Mouse (Mus musculus) cortical plate, adult 2 months (tissue): ENCODE data around the gene Las1l. TPM values are rescaled to one million over a fixed set of nuclear protein-coding genes. Genes with fewer than 3 reads are reported as not detected.

Source experiments
- H3K27ac ChIP-seq: fragments of 200-500 bp; 2 replicates; pipeline ENCODE4 v1.5.1; 2012; ENCODE audit warnings: low read length, control low read depth, inconsistent platforms; ENCODE audit not compliant: insufficient read depth
- H3K4me1 ChIP-seq: fragments of 200-500 bp; 2 replicates; pipeline ENCODE4 v1.6.1; 2011; ENCODE audit warnings: low read length; ENCODE audit not compliant: control insufficient read depth, insufficient read depth
- H3K4me3 ChIP-seq: fragments of 200-500 bp; 2 replicates; pipeline ENCODE4 v1.5.1; 2011; ENCODE audit warnings: mild to moderate bottlenecking, low read length, control low read depth; ENCODE audit not compliant: insufficient read depth
- CTCF ChIP-seq: fragments of 200-500 bp; IDR thresholded peaks from 2 replicates; pipeline ENCODE4 v1.5.1; 2011; ENCODE audit warnings: mild to moderate bottlenecking, control low read depth, low read length; ENCODE audit not compliant: insufficient read depth; ENCODE audit errors: extremely low read depth
- POLR2A ChIP-seq: fragments of 200-500 bp; IDR thresholded peaks from 2 replicates; pipeline ENCODE4 v1.6.1; 2011; ENCODE audit warnings: mild to moderate bottlenecking, low read length, control low read depth; ENCODE audit not compliant: insufficient read depth; ENCODE audit errors: extremely low read depth
- polyA plus RNA-seq: library from polyadenylated mRNA; depleted of rRNA; stranded (reverse); fragments of >200 nt; gene quantifications from 2 replicates; pipeline ENCODE4 v1.2.3, GENCODE M21; 2012; rRNA removed

The Las1l gene
- 55.4 and 63.3 TPM in 2 replicates for polyA plus RNA-seq

DNA sequence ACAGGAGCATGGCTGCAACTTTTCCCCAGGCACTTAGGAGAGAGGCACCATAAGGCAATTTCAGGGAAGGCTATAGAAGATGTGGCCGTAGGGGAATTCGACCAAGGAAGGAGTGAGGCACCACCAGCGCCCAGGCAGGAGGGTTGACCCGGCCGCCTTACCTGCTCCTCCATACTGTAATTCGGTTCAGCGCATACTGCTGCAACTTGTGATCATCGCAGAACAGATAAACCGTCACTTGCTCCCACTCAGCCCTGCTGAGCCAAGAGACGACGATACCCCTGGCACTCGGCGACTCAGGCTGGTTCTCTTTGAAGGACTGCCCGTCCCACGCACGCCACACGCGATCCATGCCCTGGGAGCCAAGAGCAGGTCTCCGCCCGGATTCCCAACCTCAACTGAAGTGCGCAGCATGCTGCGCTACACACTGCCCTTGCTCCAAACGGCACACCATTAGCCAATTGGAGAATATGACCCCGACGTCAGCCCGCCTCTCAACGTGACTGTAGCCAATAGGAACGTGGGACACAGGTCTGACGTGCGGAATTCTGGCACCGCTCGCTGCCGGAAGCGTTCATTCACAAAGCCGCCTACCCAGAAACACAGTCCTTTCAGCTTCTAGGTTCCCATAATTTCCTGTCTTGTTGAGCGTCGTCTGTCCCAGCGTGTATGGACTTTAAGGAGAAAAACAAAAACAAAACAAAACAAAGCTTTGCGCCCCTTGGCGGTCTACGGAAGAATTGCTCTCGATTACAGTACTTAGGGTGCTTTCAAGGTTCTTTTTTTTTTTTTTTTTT, at the start of gene Las1l:
TSS of gene Las1l (minus strand) at position 466 of the 797 bp plus-strand sequence.
- no peak within 1 kb of the TSS for H3K27ac ChIP-seq
- H3K4me3 ChIP-seq, result peak within 1 kb of the TSS; percentile 66
- no peaks in the 10 kb centered on the region; the same call in 1 of the 2 replicates for H3K4me1 ChIP-seq
- TF ChIP-seq CTCF (no peak), POLR2A (peak; percentile 98)

DNA sequence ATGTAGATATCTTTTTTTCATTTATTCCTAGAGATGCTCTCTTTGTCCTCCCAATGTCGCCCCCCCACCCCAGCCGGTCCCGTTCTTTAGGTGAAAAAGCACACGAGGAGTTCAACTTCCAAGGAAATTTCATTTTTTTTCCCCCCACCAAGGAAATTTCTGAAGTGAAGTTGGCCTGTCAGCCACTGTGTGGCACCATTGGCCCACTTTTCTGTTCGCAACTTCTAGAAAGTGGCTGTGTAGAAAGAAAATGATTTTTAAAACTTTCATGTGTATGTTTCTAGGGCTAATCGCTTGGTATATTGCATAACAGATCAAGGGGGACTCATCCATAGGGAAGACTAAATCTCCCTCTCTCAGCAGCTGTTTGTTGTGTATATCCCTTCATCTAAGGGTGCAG, 49.6 kb upstream of the Las1l start:
- Histone ChIP-seq H3K27ac (no peak overlapping the region), H3K4me1 (no peaks in the 10 kb centered on the region), H3K4me3 (no peak overlapping the region)
- TF ChIP-seq POLR2A (no peak), CTCF (peak; percentile 46)

DNA sequence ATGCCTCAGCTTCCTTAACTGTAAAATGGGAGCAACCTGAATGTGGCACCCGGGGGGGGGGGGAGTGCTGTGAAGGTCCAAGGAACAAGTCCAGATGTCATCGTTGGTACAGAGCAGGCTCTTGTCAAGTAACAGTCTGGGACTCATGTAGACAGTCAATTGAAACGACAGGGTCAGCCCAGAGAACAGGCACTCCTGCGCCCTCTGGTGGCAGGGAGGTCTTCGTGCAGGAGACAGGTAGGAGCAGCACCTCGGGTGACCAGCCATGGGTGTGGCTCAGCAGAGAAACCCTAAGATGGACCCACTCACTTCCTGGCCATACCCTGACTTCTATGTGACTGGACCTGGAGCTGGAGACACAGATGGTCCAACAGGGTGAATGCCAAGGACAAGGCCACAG, 42.8 kb upstream of the Las1l start:
- TF ChIP-seq POLR2A (no peak), CTCF (no peak)
- Histone ChIP-seq H3K4me3 (no peak overlapping the region), H3K27ac (no peak overlapping the region), H3K4me1 (no peaks in the 10 kb centered on the region)

DNA sequence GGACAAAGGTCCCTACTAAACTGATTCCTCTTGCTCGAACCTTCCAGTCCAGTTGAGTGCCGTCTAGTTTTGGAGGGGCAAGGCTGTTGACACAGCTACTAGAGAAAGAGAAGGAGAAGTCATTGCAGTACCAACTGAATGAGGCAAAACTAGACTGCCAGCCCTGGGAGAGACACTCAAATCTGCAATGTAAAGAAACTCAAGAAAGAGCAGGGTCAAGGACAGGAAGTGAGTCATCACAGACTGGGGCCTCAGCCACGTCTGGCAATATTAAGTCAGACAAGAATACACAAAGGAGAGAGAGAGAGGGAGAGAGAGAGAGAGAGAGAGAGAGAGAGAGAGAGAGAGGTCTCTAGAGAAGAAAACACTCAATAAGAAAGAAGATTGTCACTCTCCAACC, 36.4 kb upstream of the Las1l start:
- no peaks in the 10 kb centered on the region for H3K4me1 ChIP-seq
- no peak overlapping the region for H3K4me3 ChIP-seq
- H3K27ac ChIP-seq, result no peak overlapping the region
- TF ChIP-seq POLR2A (no peak), CTCF (no peak)

DNA sequence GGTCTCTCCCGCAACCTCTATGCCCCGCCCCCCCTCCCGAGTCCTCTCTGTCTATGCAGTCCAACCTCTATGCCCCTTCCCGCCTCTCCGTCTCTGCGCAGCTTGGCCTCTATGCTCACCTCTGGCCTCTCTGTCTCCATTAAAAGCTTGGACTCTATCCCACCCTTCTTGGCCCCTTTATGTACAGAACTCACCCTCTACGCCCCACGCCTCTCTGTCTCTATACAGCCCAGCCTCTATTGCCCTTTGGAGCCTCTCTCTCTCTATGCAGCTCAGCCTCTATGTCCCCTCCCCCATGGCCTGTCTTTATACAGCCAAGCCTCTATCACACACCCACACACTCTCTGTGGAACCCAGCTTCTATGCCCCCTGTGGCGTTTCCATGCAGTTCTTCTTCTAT, 13.2 kb upstream of the Las1l start:
- Histone ChIP-seq H3K4me1 (no peaks in the 10 kb centered on the region), H3K4me3 (no peak overlapping the region), H3K27ac (no peak overlapping the region)
- TF ChIP-seq CTCF, result no peak
- TF ChIP-seq POLR2A, result no peak

DNA sequence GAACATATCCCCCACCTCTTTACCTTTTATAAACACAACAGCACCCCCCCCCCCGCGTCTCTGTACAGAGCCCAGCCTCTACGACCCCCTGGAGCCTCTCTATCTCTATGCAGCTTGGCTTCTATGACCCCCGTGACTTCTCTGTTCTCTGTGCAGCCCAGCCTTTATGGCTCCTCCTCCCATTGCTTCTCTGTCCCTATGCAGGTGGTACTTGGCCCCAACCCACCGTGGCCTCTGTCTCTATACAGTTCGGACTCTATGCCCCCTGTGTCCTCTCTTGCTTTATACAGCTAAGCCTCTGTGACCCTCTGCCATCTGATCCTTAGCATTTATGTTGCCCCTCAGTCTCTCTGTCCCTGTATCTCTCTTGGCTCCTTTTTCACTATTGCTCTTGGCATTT, 12.4 kb upstream of the Las1l start:
- H3K27ac ChIP-seq, result no peak overlapping the region
- no peak overlapping the region for H3K4me3 ChIP-seq
- no peaks in the 10 kb centered on the region for H3K4me1 ChIP-seq
- TF ChIP-seq CTCF (no peak), POLR2A (no peak)

DNA sequence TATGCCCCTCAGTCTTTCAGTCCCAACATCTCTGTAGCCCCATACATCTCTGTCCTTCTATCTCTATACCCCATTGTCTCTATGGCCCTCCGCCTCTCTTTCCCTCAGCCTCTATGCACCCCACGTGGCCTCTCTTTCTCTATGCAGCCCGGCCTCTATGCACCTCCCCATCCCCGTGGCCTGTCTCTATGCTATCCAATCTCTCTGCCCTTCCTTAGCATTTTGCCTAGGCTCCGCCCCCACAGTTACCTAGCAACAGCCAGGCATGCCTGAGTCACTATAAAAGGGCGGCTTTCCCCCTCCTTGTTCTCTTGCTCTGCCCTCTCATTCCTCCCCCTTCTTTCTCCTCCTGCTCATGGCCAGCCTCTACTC, 11.8 kb upstream of the Las1l start:
- 0 out of 2 replicates have a peak overlapping the region, but pooled peaks have one; percentile 43 for H3K27ac ChIP-seq
- H3K4me3 ChIP-seq, result peak overlapping the region; percentile 68
- TF ChIP-seq CTCF, result no peak
- TF ChIP-seq POLR2A, result peak; percentile 39; the same call in 1 of the 2 replicates
- no peaks in the 10 kb centered on the region for H3K4me1 ChIP-seq

DNA sequence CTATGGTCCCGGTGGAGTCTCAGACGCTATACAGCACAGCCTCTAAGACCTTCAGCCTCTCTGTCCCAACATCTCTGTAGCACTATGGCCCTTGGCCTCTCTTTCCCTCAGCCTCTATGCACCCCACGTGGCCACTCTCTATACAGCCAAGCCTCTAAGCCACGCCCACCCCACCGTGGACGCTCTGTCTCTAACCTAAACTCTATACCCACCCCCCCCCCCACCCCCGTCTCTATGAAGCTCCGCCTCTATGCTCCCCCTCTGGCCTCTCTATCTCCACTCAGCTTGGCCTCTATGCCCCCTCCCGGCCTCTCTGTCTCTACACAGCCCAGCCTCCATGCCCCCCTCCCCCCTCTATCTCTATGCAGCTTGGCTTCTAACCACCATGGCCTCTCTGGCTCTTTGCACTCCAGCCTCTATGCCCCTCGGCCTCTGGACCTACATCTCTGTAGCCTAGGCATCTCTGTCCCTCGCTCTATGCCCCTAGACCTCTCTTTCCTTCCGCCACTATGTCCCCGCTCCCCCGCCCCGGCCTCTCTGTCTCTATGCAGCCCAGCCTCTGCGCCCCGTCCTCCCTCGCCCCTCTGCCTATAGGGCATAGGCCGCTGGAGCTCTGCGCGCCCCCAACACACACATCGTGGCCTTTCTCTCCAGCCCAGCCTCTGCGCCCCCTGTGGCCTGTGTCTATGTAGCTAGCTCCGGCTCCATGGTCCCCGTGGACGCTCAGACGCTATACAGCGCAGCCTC, 11.3 kb upstream of the Las1l start:
- no peak for TF ChIP-seq CTCF
- TF ChIP-seq POLR2A, result no peak
- Histone ChIP-seq H3K4me1 (no peaks in the 10 kb centered on the region), H3K27ac (0 out of 2 replicates have a peak overlapping the region, but pooled peaks have one; percentile 43), H3K4me3 (peak overlapping the region; percentile 68)

DNA sequence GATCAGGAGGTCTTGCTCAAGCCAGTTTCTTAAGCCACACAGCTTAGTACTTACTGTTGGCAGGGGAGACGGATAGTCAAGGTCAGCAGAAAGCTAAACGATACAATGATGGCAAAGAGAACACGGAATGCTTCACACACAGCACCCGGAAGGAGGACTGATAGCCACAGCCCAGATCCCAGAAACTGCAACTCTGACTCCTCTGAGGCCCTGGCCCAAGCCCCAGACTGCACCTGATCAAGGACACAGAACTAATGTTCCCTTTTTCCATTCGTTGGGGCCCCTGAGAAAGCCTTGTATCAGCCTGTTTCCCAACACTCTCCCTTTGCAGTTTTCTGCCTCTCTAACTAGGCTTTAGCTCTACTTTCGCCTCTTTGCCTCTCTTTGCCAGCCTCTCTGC, 8.3 kb upstream of the Las1l start:
- Histone ChIP-seq H3K4me1 (no peaks in the 10 kb centered on the region), H3K4me3 (no peak overlapping the region), H3K27ac (no peak overlapping the region)
- TF ChIP-seq POLR2A, result no peak
- no peak for TF ChIP-seq CTCF
